Mouse (Mus musculus): ENCODE data around the gene Ripply1. TPM values are rescaled to one million over a fixed set of nuclear protein-coding genes. Genes with fewer than 3 reads are reported as not detected.
"Not testable (repeated sequence)": the region's sequence is repeated elsewhere in the genome, so short reads cannot be mapped to it uniquely, and the experiment has no call there.

Gene Ripply1
- polyA plus RNA-seq, 1 experiment, result not detected

DNA sequence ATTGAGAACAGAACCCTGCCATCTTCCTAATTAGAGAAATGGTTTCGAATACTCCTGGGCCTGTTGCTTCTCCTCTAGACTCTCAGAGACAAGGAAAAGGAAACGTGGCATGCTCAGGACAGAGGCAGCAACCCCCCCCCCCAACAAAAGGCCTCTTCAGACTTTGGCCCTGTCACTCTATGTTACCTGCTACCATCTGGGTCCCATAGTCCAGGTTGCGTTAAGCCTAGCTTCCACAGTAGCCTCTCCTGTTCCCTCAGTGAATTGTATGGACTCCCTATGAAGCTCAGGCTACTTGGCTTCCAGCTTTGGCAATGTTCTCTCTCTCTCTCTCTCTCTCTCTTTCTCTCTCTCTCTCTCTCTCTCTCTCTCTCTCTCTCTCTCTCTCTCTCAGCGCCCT is 590 bp downstream of the Ripply1 start:
- no peak for DNase-seq (ENCODE audit: low spot score)

DNA sequence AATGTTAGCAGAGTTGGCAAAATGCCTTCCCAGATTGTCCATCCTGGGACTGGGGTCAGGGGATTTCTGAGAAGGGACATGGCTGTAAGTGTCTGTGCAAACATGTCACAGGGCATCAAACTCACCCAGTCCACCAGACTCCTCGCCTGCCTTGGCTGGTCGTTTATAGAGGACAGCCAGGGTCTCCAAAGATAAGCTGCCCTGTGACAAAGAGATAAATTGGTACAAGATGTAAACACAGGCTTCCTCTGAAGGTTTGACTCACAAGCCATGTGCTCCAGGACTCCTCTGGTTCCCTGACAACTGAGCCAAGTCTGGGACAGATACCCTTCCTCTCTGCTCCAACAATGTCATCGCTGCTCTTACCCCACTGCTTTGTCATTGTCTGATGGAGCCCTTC is 1.2 kb downstream of the Ripply1 start:
- DNase-seq (ENCODE audit: low spot score), result no peak

DNA sequence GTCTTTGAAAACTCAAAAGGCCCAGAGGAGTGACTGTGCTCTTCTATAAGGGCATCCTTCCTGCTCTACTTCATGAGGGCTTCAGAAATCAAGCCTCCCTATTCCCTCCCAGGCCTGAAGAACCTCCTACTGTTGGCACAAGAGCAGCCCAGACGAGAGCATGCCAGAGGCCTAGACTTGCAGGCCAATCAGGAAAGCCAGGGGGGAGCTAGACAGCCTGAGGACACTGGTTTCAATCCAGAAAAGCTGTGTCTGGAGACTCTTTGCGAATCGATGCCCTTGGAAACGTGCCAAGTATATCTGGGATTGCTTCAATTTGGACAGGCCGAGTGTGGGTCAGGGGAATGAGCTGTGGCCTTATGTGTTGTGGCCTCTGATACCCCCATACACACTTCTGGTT is 2.8 kb downstream of the Ripply1 start:
- no peak for DNase-seq (ENCODE audit: low spot score)

DNA sequence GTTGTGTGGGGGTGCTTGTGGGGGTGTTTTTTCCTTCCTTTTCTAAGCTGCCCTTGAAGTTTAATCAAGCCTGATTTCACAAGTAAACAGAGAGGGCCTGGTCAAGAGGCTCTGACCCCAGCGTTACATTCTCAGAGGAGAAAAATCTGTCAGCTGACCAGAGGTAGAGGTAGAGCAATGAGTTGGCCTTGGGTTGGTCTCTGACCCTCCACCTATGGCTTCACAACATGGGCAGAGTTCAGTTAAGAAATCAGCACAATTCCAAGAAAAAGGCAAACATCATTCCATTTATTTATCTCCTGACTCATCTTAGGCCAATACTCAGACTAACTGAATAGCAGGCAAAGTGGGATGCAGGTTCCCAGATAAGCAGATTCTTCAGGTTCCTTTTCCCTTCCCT is 3.3 kb downstream of the Ripply1 start:
- DNase-seq (ENCODE audit: low spot score), result no peak

DNA sequence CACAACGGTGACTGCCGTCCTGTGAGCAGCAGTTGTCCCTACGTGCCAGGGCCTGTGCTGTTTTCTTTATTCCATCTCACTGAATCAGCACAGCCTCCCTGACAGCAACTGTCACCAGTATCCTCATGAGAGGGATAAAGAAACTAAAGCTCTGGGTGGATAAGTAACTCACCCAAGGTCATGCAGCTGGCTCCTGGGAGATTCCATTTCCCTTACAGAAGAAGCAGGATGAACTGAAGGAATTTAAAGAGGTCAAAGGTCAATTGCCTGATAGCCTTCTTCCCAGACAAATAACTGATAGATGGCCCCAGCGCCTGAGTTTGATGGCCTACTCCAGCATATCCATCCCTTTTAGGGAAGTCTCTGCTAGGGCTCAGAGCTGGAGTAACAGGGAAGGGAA is 4.8 kb downstream of the Ripply1 start:
- no peak for DNase-seq (ENCODE audit: low spot score)

DNA sequence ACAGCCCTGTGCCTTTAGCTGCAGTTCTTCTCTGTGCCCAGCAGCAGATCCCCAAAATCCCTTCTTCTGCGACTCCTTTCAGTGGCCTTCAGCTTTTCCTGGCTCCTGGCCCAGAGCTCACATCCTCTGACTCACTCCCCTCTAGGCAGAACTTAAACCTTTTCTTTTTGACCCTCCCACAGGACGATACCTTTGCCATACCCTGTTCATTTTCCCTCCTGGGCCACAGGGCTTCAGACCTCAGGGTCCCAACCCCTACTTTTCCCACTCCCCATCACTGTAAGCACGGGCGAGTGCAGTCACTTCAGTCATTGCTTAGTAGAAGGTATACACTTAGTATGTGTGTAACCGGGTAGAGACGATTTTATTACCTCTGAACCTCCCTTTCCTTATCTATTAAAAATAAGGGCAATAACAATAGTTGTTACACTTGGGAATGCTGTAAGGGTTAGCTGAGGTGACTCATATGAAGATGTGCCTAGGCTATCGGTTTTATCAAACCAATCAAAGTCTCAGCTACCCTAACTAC is 7.0 kb downstream of the Ripply1 start:
- no peak for DNase-seq (ENCODE audit: low spot score)

DNA sequence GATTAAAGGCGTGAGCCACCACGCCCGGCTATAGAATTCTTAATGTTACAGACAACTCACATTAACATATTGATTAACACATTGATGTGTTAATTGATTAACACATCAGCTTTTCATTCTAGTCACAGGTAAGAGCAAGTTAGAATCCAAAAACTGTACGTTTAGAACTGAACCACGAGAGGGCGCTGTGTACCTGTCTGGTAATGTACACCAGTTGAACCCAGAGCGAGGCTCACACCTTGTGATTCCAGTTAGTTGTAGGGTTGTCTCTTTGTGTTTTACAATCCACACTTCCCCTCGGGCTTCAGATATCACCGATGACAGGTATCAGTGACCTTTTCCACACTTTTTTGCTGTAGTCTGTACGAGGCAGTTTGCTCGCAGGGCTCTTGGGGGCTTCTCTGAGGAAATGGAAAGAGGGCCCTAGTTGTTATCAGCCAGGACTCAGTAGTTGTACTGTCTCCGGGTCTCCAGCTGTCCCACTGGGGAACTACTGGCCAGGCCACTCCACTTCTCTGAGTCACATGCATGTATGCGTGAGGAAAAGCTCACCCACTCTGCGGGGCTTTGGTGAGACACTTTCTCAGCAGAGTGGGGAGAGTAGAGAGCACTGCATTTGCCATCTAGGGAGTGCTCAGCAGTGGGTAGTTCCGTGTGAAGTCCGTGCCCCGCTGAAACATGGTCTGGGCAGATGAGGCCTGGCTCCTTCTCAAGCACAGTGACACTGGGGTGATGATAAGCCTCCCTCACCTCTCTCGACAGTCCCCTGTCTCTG is 7.7 kb downstream of the Ripply1 start:
- no peak for DNase-seq (ENCODE audit: low spot score)

DNA sequence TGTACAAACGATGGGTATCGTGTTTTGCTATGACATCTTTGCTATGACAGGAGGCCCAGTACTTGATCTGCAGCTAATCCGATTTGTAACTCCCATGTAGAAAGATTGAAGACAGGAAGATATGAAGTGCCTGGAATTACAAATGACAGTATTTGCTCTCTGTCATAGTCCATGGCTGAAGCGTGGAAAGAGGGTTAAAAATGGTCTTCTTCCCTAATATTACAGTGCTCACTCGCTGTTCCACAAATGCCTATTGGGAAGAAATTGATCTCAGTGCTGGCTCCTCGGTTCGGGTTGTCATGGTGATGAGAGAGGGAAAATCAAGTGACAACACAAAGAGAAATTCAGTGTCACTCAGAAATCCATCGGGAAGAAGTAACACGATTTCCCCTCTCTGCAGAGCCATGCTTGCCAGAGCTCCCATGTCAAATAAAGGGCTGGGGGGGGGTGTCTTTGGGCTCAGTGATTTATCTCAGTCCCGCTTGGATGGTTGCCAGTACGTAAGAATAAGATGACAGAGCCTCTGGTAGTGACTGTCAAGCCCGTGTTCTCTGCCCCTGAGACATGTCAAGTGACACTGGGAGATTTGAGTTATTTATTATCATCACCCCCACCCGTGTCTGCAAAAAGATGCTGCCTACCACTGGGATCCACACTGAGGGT is 12.0 kb downstream of the Ripply1 start:
- DNase-seq (ENCODE audit: low spot score), result no peak

DNA sequence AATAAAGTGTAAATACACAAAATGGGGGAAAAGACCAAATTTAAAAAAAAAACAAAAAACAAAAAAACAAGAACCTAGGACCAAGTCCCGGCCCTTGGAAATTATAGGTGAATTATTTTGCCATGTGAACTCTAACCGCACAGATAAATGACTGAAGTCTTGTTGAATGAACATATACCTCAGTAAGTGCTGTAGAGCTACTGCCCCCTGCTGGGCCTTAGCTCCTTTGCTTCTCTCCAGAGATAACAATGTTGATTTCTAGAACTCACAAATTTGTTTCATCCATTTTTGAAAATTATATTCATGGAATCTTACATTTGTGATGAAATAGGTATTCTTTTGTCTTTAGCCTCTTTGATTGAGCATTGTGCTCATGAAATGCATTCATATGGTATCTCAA is 19.6 kb downstream of the Ripply1 start:
- DNase-seq (ENCODE audit: low spot score), result no peak

DNA sequence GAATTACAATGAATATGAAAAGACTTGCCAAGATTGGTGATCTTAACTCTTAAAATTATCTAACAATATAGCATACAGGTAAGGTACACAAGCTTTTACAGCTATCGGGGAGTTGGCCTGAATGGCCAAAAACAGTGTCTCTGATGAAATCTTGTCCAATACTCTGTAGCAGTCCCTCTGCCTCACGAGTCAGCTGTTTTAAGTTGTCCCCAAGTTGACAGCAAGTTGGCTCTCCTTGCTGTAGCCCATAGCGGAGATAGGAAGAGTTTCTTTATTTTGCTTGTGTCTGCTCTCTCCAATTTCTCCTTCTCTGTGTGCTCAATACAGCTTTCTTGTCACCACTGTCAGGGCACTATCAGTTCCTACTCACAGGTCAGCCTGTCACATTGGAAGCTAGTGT is 23.5 kb downstream of the Ripply1 start:
- not testable (repeated sequence) for DNase-seq (ENCODE audit: low spot score)

DNA sequence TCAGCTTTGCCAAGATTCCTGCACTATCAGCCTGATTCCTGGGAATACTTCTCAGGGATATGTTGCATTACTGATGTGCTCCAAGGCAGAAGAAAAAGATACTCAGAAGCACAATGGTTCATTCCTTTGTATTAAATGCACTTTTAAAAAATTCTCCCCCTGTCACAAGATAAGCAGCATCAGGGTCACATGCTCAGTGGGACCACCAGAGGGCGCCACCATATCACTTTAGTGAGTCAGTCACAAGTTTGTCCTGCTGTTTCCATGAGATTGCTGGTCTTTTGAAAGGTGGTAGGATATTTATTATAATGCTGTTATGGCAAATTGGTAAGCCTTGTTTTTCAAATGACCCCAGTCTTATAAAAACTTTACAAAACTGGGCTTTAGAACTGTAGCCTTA is 30.3 kb downstream of the Ripply1 start:
- no peak for DNase-seq (ENCODE audit: low spot score)

DNA sequence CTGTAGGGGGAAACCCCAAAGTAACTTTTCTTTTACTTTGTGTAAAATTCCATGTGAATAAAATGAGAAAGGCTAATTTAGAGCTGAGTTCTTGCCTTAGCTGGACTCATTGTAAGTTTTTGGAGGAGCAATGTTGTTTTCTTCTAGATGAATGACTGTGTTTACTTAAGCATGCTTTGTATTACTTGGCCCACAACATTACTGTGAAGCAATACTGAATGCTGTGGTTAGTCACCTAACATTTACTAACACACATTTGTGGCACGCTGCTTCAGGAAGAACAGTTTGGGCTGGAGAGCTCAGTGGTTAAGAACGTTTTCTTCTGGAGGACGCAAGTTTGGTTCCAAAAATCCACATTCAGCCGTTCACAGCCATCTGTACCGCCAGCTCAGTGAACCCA is 45.1 kb downstream of the Ripply1 start:
- no peak for DNase-seq (ENCODE audit: low spot score)

DNA sequence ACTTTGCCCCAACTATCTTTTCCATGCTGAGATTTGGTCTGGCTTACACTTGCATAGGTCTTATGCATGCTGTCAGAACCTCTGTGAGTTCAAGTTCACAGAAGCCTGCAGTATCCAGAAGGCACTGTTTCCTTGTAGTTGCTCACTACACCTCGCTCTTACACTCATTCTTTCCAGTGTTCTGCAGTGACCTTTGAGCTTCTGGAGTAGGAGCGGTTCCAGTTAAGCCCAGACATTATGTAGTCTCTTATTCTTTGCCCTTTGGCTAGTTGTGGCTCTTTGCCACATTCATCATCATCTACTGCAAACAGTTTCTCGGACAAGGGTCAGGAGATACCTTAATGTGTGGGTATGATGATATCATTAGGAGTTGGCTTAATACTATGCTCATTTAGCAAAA is 51.6 kb downstream of the Ripply1 start:
- no peak for DNase-seq (ENCODE audit: low spot score)

Other genes with a start within 250 kb of the Ripply1 start
- 85.7 and 103 TPM in 2 replicates for gene Rnf128, start 219.0 kb downstream of the Ripply1 start, polyA plus RNA-seq (2012; rRNA removed)
- 8.2 and 8.4 TPM in 2 replicates for gene Tbc1d8b, start 97.4 kb downstream of the Ripply1 start, polyA plus RNA-seq (2012; rRNA removed)
- 0.13 TPM in 1 of 2 replicates, not detected in the other for gene Gm15013, start 67.9 kb downstream of the Ripply1 start, polyA plus RNA-seq (2012; rRNA removed)
- gene Cldn2, start 18.5 kb upstream of the Ripply1 start, polyA plus RNA-seq (2012; rRNA removed), result 0.06 and 0.10 TPM in 2 replicates
- 5.5 and 6.3 TPM in 2 replicates for gene Morc4, start 89.3 kb upstream of the Ripply1 start, polyA plus RNA-seq (2012; rRNA removed)
- gene Rbm41, start 216.2 kb upstream of the Ripply1 start, polyA plus RNA-seq (2012; rRNA removed), result 4.2 and 4.3 TPM in 2 replicates